Comparison of ENCODE assay signal across 16 mouse cellular contexts in the genomic region with DNA sequence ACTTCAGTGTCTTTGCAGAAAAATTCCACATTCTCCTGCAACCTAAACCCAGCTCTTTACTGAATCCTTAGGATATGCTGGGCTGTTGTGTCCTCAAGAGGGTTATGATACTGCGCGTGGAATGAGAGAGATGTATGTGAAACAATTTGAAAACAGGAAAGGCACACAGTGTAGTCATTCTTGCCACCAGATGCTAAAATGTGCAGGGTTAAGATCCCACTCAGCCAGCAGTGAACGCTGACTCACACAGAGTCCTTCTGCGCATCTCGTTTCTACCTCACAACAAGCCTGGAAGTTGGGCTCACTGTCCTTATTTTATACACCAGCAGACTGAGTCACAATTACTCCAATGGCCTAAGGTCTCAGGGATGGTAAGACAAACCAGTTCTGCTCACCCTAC.
"Had no signal": no experiment of that assay in that cellular context is flagged by ENCODE, and none has a peak within 500 bp of the region (broad histone marks: within the 10 kb centered on the region; RNA-seq: fewer than 3 reads in every experiment).

No protein-coding gene starts in this region.

- H3K27me3 ChIP-seq: limb, embryonic 12.5 days; liver, embryonic 13.5 days; lung, embryonic 15.5 days; stomach, embryonic 15.5 days had no signal

- H3K9ac ChIP-seq: limb, embryonic 12.5 days; liver, embryonic 13.5 days; liver, postnatal 0 days; lung, embryonic 15.5 days; neural tube, embryonic 12.5 days; stomach, embryonic 15.5 days had no signal

- DNase-seq: kidney, postnatal 10 days; kidney, postnatal 4 days; liver; liver, embryonic 13.5 days; liver, postnatal 0 days; lung, postnatal 14 days; midbrain, embryonic 14.5 days; right cerebral cortex, postnatal 14 days; thymus, adult 2 months; thymus, postnatal 25 days had no signal

- ATAC-seq: liver, postnatal 0 days had no signal

- H3K27ac ChIP-seq: layer of hippocampus, adult 2 months; liver, embryonic 13.5 days; lung, embryonic 15.5 days; macrophage; neural tube, embryonic 12.5 days; stomach, embryonic 15.5 days had no signal

- H3K9me3 ChIP-seq: limb, embryonic 12.5 days; liver, embryonic 13.5 days; lung, embryonic 15.5 days; neural tube, embryonic 12.5 days; stomach, embryonic 15.5 days had no signal

- H3K36me3 ChIP-seq: limb, embryonic 12.5 days; liver, embryonic 13.5 days; lung, embryonic 15.5 days; neural tube, embryonic 12.5 days; stomach, embryonic 15.5 days had no signal

- H3K4me2 ChIP-seq: limb, embryonic 12.5 days; liver, embryonic 13.5 days; lung, embryonic 15.5 days; neural tube, embryonic 12.5 days; stomach, embryonic 15.5 days had no signal

- H3K4me1 ChIP-seq: stomach, embryonic 15.5 days had no signal

- H3K4me3 ChIP-seq: layer of hippocampus, adult 2 months; limb, embryonic 12.5 days; liver, embryonic 13.5 days; lung, embryonic 15.5 days; neural tube, embryonic 12.5 days; stomach, embryonic 15.5 days had no signal
